Mouse (Mus musculus) liver, adult (tissue): Measurements from ENCODE around the gene Prrc2a.

Source experiments
- GATA4 ChIP-seq: IDR thresholded peaks from 2 replicates; pipeline ENCODE4 v1.6.1; 2014; ENCODE audit warnings: mild to moderate bottlenecking, low read length; ENCODE audit not compliant: insufficient replicate concordance

The Prrc2a gene

GRCm38 (mm10) chr17:35158850-35159593 is 5.7 kb downstream of the Prrc2a start:
- no peak for TF ChIP-seq GATA4

DNA sequence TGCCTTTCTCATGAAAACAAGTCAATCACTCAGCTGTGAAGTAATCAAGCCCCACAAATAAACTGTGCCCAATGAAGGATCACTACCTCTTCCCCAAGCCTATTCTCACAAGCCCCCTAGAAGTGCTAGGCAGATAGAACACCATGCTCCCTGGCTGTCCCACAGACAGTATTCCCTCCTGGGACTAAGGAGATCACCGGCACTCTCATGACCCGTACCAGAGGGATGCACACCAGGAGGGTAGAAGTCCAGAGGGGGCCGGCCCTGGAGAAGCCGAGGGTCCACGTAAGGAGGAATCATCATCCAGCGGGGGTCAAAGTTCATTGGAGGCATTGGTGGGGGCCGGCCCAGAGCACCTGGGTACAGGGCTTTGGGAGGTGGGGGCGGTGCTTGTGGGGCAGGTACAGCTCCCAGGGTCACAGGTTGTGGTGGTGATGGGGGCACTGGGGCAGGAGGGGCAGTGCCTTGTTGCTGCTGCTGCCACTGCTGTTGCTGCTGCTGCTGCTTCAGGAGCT is 7.0 kb downstream of the Prrc2a start:
- TF ChIP-seq GATA4, result no peak

DNA sequence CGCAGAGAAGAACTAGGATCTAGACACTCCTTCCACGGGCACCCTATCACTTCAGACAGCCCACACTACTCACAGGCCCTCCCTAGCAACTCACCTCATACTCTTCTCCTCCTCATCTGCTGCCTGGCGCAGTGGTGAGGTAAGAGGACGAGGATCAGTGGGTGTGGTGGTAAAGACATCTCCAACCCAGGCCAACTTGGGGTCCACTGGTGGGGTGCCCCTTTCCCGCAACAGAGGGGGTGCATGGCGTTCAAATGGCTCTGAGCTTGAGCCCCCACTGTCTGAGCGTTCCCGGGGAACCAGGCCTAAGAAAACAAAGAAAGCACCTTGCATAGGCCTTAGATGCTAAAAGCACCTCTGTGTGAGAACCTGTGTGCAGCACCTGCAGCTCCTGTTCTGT is 7.4 kb downstream of the Prrc2a start:
- TF ChIP-seq GATA4, result no peak

- no peak for TF ChIP-seq GATA4
Observed at GRCm38 (mm10) chr17:35156461-35157200, 8.1 kb downstream of the Prrc2a start.

DNA sequence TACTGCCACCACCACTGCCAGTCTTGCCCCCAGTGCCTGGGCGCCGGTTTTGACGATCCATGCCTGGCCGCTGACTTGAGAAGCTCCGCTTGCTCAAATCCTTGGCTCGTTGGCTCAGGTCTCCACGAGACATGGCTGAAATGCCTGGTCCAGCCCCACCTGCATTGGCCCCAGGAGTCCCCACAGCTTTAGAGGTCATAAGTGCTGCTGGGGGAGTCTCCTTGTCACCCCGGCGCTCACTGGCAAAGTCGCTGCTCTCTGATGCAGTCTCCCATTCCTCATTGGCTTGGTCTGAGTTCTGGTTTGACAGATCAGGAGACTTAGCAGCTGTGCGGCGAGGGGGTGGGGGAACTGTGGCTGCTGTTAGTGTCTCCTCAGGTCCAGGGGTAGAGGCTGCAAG is 9.2 kb downstream of the Prrc2a start:
- TF ChIP-seq GATA4, result no peak

DNA sequence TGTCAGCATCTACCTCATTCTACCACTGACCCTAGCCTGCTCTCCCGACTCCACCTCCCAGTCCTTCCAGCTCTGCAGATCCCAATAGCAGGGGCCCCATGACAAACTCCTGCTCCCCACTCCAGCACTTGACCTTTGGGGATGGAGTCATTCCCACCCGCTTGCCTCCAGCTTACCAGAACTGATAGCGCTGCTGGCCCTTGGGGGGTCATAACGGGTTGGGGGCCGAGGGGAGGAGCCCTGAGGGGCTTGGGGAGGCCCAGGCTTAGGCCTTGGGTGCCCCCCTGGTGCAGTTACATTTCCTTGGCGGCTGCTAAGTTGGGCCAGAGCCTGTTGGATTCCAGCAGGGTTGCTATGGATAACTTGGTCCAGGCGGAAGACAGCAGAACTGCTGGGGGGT is 10.1 kb downstream of the Prrc2a start:
- no peak for TF ChIP-seq GATA4

DNA sequence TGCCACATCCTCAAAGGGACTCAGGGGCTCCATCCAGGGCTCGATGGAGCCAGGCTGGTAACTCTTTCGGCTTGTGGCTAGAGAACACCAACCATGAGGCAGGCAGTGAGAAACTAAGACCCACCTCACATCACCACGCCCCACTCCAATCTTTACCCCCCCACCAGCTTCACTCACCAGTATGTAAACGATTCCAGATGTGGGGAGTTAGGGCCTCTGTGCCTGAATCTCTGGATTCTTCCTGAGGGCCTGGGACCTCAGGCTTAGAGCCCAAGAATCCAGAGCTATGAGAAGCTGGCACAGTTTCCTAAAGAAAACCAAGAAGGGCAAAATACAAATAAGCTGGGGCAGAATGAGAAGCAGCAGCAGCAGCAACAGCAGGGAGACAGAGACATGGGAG is 10.8 kb downstream of the Prrc2a start:
- no peak for TF ChIP-seq GATA4

- no peak for TF ChIP-seq GATA4
Observed at GRCm38 (mm10) chr17:35153077-35153476, 11.6 kb downstream of the Prrc2a start.

- TF ChIP-seq GATA4, result no peak
Observed at GRCm38 (mm10) chr17:35152121-35152520, 12.6 kb downstream of the Prrc2a start.

- no peak for TF ChIP-seq GATA4
Observed at GRCm38 (mm10) chr17:35147922-35148639, 16.6 kb downstream of the Prrc2a start.

- no peak for TF ChIP-seq GATA4
Observed at GRCm38 (mm10) chr17:35147348-35147747, 17.3 kb downstream of the Prrc2a start.

DNA sequence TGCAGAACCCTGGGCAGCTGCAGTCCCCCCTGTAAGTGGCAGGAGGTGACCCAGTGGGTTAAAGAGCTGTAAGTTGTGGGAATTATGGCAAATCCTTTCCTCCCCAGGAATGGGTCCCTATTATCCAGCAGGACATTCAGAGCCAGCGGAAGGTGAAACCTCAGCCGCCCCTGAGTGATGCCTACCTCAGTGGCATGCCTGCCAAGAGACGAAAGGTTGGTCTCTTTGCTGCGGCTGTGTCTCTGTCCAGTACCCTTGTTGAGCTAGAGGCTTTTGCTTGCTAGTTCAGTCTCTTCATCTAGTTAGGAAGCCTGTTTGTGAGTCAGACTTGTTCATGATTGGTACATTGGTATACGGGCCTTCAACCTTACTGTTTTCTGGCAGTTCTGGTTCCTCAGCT is 18.6 kb downstream of the Prrc2a start:
- no peak for TF ChIP-seq GATA4

DNA sequence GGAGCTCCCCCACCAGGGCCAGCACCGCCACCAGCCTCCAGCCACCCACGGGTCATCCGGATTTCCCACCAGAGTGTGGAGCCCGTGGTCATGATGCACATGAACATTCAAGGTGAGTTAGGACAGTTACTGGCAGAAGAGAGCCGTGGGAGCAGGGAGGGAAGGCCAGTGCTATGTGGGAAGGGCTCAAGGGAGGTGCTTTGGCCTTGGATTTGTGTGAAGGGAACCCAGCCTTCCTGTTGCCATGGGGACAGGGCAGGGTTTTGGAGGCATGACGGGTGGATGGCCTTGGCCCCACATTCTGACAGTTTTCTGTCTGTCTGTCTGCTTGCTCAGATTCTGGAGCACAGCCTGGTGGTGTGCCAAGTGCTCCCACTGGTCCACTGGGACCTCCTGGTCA is 22.7 kb downstream of the Prrc2a start:
- no peak for TF ChIP-seq GATA4

DNA sequence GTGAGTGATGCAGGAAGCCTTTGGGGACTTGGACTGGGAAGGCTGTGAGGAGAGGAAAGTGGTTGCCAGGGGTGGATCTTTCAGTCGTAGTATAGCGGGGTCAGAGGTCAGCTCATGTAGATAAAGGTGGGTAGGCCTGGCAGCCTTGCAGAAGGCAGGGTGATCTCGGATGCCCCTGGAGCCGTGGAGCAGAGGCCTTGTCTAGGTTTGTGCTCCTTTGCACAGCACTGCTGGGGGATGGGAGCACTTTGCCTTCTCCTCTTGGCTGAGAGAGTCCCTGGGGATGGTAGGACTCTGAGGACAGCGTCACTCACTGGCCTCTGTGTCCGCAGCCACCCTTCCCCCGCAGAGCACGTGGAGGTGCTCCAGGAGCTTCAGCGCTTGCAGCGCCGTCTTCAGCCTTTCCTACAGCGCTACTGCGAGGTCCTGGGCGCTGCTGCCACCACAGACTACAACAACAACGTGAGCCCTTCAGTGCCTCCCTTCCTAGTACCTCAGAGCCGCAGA is 24.2 kb downstream of the Prrc2a start:
- TF ChIP-seq GATA4, result no peak

GRCm38 (mm10) chr17:35139269-35139668 is 25.4 kb downstream of the Prrc2a start:
- no peak for TF ChIP-seq GATA4

- TF ChIP-seq GATA4, result no peak
Observed at GRCm38 (mm10) chr17:35135591-35136320, 28.9 kb downstream of the Prrc2a start.
